Mouse (Mus musculus): ENCODE measurements around the gene Abcg4.

Gene Abcg4

DNA sequence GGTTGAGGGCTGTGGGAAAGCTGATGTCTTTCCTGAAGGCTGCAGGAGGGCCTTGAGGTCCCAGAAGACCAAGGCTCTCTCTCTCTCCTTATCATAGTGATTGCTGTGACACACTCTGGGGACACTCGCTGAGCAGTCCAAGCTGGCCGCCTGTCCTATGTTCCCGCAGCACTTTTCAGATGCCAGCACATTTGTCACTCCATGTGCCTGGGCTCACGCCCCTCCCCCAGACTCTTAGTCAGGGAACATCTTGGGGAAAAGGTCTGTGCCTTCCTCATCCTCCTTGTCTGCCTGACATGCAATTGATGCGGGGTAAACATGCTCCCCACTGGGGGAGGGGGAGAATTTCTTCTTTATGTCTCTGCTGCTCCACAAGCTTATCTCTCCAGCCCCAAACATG is 5.2 kb downstream of the Abcg4 start:
- DNase-seq (ENCODE audit: low spot score): no peak

DNA sequence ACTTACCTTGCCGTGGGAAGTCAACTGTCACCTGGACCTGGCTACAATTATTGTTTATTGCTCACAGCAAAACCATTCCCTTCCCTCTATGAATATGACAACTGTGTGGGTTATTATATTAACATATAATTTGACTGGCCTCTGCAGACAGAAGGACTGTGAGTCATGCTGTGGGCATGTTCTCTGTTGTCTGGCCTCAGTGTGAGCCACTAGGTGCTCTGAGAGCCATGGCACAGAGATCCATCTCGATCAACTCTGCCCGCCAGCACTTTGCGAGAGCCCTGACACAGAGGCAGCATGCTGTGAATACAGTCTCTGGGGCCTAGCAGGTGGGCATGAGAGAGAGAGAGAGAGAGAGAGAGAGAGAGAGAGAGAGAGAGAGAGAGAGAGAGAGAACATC is 18.4 kb downstream of the Abcg4 start:
- DNase-seq (ENCODE audit: low spot score): no peak

DNA sequence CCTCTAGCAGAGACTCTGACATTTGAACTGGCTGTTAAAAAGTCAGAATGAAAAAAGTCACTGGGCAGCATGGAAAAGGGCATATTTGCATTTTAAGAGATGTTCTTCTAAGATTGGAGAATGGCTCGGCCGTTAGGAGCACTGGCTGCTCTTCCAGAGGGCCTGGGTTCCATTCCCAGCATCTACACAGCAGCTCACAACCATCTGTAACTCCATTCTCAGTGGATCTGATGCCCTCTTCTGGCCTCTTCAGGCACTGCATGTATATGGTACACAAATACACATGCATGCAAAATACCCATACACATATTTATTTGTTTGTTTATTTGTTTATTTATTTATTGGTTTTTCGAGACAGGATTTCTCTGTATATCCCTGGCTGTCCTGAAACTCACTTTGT is 19.3 kb downstream of the Abcg4 start:
- DNase-seq (ENCODE audit: low spot score): peak; percentile 39

DNA sequence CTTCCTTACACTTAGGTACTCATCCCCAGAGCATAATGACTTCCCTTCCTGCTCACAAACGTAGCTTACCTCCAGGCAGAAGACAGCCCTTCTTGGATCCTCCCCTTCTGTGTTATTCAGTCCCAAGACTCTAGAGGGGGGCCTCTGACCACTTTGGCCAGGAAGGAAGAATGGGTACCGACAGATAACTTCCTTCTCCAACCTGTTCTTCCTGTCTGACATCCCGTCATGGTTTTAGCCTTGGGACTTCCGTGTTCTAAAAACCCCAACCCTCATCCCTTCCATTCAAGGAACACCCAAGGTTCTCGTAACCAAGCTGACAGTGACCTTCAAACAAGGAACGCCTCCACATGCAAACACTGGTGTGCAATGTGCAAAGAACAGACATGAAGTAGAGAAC is 20.0 kb downstream of the Abcg4 start, which contains the start of gene Nlrx1:
Nlrx1 (minus strand) TSS at position 168 of the 400 bp plus-strand sequence.
- no peak for DNase-seq (ENCODE audit: low spot score)

DNA sequence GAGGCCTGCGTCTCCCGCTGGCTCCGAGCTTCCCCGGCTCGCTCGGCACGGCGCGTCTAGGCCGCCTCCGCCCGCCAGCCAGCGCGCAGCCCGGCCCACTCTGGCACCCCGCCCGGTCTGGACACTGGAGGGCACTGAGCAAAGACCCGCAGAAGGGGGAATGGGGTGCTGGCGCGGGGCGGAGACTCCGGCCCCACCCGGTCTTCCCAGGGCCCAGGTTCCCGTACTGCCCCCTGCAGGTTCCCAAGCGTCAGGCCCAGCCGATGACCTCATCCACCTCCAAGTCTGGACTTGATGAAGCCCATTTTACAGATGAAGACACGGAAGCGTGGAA is 20.4 kb downstream of the Abcg4 start:
- DNase-seq (ENCODE audit: low spot score): peak; percentile 84

DNA sequence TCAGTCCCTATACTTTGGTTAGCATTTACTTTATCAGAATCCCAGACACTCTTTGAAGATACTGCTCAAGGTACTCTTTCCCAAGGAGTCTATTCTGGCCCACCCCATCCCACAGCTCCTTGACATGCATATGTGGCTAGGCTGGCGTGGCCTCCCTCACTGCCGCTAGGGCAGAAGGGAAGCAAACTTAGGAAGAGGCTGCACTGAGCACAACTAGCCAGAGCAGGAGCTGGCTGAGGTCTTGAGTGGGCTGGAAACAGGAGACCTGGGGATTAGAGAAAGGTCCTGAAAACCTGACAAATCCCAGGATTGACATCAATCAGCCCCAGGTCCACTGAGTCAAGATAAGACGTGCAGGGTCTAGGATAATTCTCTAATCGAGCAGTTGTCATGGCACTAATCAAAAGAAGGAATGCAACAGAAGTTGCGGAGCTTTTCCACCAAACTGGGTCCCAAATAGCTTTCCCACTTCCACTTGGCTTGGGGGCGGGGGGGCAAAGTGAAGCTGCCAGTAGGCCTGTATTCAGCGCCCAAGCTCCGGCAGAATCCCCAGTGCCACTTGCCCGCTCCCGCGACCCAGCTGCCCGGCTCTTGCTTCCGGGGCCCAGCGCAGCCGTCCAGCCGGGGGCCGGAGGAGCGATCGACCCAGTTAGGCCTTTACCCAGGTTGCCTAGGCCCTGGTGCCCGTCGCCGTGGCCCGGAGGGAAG is 20.9 kb downstream of the Abcg4 start:
- peak; percentile 24 for DNase-seq (ENCODE audit: low spot score)

DNA sequence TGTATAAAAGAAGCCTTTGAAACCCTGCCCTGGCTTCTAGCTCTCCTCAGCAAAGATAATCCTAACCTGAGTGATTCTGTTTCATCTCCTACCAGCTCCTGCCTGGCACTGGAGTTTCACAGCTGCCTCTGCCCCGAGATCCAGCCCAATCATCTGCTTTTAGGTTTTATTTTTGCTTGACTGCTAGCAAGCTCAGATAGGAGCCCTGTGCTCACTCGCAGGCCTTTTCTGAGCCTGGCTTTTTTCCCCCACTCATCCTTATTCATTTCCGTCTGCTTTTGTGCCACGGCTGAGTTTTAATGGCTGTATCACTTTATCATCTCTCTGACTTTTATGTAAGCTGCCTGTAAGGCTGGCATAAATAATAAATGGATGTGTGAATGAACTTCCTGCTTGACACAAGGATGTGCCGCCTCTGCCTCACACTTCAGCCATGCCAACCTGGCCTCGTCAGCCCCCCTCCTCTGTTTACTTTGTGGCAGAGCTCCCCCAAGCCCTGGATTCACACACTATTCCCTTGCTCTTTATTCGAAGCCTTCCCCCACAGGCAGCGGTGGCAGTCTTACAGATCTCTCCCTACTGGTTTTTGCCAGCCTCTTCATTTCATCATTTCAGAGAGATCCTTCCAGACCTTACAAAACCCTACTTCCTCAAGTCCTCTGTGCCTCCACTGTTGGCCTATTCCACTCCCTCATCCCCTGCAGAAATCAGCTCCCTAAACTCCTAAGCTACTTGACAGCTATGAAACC is 21.8 kb downstream of the Abcg4 start:
- DNase-seq (ENCODE audit: low spot score): no peak

DNA sequence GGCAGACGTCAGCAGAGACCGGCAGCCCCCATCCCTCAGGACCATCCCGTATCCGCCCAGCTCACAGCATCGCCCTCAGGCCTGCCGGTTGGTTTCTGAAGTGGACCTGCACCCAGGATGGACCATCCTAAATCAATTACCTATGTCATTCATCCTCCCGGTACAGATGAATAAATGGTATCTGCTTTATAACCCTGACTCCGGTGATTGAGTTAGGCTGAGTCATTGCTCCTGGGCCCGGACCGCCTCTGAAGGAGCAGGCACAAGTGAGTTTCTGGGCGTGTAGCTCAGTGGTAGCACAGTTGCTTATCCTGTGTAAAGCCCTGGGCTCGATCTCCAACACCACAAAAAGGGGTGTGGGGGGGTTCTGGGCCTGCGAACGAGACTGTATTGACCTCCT is 27.0 kb downstream of the Abcg4 start:
- no peak for DNase-seq (ENCODE audit: low spot score)

DNA sequence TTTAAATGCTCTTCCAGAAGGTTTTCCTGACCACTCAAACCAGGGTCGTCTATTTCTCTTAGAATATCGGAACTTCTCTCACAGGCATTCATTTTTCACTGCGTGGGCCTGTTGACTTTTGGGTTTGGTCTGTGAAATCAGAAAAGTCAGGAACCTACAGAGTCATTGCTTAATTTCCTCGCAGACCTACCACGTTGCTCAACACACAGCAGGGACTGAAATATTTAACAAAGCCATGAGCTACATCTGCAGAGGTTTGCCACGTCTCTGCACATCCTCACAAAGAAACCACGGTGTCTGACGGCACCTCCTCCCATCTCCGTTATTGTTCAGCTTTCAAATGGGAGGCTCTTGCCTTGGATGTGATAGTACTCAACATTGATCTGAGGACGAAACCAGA is 29.4 kb downstream of the Abcg4 start:
- no peak for DNase-seq (ENCODE audit: low spot score)

DNA sequence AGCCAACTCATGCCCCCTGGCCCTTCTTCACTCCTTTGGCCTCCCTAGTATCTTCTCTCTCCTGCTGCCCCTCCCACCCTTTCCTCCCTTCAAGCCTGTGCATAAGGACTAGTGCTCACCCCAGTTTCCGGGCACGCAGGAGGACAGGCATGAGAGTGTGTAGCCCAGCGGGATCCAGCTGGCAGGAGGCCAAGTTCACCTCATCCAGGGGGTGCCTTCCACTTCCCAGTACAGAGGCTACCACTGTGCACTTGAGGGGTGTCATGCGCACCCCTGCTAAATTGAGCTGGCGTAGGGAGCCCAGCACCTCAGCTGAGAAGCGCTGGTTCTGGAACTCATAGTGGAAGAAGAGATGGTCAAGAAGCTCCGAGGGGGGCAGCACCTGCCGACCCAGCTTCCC is 32.2 kb downstream of the Abcg4 start:
- no peak for DNase-seq (ENCODE audit: low spot score)

DNA sequence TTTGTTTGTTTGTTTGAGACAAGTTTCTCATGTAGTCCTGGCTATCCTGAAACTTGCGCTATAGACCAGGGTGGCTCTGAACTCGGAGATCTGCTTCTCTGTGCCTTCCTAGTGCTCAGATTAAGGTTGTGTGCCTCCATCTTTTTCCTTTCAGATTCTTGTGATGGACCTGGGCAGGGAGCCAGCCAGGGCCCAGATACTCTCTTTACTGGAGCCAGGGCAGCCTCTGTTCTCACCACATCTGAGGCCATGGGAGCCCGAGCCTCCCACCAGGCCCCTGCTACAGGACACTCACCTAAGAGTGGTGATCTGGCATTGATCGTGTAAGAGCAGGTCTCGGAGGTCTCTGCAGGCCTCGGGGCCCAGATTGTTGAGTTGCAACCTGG is 33.3 kb downstream of the Abcg4 start:
- DNase-seq (ENCODE audit: low spot score): no peak

DNA sequence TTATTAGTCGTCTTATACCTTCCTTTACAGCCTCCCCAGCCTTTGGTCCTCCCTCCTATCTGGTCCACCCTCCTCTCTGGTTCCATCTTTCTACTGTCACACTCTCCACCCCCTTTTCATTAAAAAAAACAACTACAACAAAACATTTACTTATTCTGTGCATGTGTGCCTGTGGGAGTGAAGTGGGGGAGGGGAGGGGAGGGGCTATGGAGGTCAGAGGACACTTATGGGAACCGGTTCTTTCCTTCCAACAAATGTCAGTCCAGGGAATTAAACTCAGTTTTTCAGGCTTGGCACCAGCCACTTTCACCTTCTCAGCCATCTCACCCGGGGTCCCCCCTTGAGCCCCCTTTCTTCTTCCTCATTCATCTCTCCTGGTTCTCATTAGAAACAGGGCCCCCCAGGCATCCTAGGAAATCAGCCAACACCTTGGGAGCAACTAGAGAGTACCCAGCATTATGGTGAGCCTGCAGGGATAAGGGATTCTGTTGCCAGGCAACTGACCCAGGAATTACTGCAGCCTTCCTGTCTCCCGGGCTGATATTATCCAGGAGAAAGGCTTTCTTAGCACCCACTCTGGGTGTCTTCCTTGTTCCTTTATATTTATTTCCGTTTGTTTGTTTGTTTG is 33.8 kb downstream of the Abcg4 start:
- no peak for DNase-seq (ENCODE audit: low spot score)

DNA sequence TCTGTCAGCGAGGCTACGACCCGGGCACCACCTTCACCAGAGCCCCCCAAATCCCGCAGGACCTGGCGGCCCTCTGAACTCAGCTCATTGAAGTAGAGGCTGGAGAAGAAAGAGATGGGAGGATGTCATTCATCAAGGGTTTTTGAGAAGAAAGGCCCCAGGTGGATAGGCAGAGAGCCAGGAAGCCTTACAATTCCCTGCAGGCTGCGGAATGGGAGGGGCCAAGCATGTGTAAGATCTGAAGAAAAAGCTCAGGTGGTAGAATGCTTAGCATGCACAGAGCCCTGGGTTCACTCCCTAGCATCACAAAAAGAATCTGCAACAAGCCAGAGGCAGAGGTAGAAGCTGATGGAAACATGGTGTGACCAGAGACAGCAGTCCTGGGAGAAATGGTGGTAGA is 35.0 kb downstream of the Abcg4 start:
- DNase-seq (ENCODE audit: low spot score): no peak

DNA sequence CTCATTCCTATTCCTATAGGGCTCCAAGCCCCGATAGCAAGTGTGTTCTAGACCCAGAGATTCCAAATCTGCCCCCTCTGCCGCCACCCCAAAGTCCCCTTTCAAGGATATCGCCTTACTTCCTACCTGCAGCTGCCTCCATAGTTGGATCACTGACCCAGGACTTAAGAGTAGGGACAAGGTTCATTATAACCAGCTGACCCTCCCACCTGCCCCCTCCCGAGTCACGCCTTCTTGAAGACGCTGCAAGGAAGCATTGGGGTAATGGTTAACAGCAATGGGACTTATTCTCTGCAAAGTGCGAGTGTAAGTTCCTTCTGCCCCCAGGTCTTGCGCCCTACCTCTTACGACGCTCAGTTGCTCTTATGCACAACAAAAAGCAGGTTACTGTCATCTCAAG is 37.1 kb downstream of the Abcg4 start, which contains the start of gene Pdzd3:
Pdzd3 (minus strand) TSS at position 158 of the 400 bp plus-strand sequence.
- no peak for DNase-seq (ENCODE audit: low spot score)

DNA sequence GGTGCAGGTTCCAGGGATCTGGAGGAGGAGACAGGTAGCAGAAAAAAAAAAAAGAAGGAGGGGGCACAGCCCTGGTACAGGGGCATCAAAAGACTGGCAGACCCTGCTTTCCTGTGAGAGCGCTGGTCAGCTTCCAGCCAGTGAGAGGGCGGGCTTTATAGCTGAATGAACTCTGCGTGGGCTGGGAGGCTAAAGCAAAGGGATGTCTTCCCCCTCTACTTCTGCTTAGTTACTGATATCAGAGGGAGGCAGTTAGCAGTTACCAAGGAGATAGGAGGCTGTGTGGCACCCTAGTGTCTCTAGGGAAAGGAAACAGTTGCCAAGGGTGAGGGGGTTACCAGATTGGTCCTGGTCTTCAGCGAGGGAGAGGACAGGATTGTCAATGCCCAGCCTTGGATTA is 38.0 kb downstream of the Abcg4 start:
- DNase-seq (ENCODE audit: low spot score): no peak

DNA sequence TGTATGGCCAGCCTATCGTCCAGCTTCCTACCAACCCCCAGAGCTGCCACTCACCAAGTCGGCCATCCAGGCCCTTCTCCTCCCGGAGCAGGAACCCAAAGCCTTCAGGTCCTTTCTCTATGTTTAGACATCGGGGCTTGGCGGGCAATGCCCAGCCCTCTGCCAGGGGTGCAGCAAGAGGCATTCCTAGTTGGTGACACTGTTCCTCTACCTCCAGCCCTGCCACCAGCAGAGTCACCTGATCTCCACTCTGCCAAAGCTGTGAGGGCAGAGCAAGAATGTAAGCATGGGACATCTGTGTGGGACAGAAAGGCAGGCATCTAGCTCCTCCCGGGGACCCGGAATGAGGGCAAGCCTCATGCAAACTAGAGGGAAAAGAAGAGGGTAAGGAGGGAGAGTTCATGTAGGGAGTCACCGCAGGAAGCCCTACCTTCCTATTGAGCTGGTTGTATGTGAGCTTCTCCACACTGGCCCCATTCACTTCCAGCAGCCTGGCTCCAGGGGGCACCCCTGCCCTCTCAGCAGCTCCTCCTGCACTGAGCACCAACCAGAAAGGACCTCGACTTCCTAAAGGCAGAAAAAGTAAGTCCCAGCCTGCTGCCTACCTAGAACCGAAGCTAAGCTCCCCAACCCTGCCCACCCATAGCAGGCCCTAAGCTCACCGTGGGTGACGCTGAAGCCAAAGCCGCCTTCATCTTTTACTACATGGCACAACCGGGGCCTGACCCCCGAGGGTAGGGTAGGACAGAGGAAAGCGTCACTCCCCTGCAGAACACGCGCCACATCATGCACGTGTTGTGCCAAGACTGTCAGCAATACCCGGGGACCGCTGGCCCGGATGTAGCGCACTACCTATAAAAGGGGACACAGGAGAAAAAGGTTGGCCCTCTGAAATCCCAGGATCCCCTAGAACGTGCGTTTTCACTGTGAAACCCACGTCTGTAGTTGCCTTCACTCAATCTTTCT is 39.0 kb downstream of the Abcg4 start:
- DNase-seq (ENCODE audit: low spot score): peak; percentile 69

DNA sequence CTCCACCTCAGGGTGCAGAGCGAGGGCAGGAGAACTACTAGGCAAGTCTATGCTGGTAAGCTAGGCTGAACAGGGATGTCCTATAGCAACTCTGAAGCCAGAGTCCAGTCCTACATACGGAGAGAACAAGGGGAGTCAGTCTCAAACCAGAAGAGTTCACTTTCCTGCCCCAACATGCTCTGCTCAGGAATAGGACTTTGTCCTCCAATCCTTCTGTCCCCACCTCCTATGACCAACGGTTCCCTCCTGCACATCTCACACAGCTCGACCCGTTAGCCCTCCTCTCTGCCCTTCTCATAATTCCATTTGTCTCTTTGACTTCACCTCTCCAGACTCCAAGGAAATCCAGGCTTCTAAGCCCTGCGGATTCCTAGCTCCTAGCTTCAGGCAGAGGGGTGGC is 40.5 kb downstream of the Abcg4 start:
- no peak for DNase-seq (ENCODE audit: low spot score)

DNA sequence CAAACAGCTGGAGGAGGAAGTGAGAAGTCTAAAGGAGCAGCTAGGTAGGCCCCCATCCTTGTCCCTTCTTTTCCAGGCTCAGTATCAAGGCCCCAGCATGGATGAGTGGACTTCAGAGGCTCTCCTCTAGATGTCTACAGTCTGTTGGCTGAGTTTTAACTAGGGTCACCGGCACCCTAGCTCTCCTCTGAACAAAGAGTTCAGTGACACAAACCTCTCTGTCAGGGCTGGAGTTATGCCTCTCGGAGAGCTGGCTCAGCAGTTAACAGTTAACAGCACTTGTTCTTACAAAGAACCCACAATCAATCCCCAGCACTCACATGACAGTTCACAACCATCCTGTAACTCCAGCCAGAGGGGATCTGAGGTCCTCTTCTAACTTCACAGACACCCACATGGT is 44.8 kb downstream of the Abcg4 start:
- no peak for DNase-seq (ENCODE audit: low spot score)

DNA sequence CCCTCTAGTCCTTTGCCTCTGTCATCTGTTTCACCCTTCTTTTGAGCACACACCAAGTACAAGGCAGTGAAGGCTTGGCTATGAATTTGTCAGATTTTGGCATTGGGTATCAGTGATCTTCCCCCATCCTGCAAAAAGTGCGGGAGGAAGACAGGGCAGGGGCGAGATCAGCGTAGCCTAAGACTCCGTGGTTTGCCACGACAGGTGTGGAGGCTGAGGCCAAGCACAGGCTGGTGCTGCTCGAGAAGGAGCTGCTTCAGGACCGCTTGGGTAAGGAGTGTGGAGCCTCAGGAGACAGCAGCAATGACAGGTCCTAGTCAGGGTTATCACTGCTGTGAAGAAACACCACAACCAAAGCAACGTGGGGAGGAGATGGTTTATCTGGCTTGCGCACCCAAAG is 47.0 kb downstream of the Abcg4 start:
- DNase-seq (ENCODE audit: low spot score): no peak

DNA sequence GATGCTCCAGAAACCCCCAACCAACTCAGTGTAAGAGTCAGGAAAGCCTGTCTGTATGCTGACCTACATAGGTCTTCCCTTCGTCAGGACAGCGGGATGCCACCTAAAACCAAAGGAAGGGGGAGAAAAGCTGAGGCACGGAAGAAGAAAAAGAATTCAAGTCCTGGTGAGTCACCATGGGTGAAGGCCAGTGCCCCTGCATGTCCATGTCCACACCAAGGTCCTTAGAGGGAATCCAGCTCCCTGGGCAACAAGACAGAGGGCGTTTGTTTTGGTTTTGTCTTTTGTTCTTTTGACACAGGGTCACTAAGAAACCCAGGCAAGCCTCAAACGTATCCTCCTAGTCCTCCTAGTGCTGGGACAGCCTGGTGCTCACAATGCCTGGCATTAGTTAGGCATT is 47.5 kb downstream of the Abcg4 start:
- no peak for DNase-seq (ENCODE audit: low spot score)

DNA sequence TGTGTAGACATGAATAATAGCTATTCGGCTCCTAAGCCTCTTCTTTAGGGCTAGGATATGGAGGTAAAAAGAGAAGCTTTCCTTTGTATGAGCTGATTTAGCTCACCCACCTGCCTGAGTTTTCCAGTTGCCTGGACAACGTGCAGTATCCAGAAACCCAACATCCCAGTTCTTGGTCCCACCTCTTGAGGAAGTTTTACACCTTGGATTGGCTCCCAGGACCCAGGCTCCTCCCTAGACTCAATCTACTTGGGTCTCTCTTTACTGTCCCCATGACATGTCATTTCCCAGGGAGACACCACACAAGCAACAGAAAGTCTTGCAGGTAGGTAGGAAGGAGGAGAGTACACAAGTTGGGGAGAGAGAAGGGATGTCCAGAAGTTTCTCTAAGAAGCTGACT is 48.0 kb downstream of the Abcg4 start, which contains the start of gene Ccdc153:
Ccdc153 (plus strand) TSS at position 278 of the 400 bp plus-strand sequence.
- no peak for DNase-seq (ENCODE audit: low spot score)

DNA sequence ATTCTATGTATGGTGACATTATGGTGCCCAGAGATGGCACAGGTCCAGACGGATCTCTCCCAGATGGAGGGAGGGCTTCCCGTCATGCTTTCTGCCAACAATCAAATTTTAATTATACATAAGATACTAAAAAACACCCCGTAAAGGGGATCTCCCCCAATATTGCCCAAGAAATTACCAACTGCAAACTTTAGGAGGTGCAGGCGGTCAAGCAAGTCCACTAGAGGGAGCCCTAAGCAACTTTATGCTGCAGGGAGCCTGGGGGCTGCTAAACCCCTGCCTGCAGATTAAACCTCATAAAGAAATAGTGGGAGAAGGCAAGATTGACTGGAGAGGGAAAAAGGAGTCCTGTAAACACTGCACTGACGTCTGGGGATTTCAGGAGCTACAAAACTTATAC is 49.0 kb downstream of the Abcg4 start:
- DNase-seq (ENCODE audit: low spot score): peak; percentile 90

Data from retina, embryonic 14.5 days (tissue).